Mouse (Mus musculus) forebrain, embryonic 16.5 days (tissue): ENCODE measurements around the gene C530008M17Rik. TPM values are rescaled to one million over a fixed set of nuclear protein-coding genes. Genes with fewer than 3 reads are reported as not detected.

Experiments
- ATAC-seq: fragments of 200-750 bp; cut with Nextera tagmentation; 2 replicates; pipeline ENCODE4 v1.8.0; 2017; ENCODE audit warnings: mild to moderate bottlenecking, moderate library complexity
- H3K27ac ChIP-seq: fragments of 300-500 bp; sonication (generic); 2 replicates; pipeline ENCODE4 v1.5.1; 2014; ENCODE audit warnings: low read length, control low read depth
- H3K27me3 ChIP-seq: fragments of 300-500 bp; sonication (generic); replicated peaks from 2 replicates; pipeline ENCODE4 v1.6.1; 2014; ENCODE audit warnings: low read length; ENCODE audit not compliant: control insufficient read depth, insufficient read depth
- H3K36me3 ChIP-seq: fragments of 300-500 bp; sonication (generic); 2 replicates; pipeline ENCODE4 v1.6.1; 2014; ENCODE audit not compliant: control insufficient read depth, insufficient read depth
- H3K4me1 ChIP-seq: fragments of 300-500 bp; sonication (generic); replicated peaks from 2 replicates; pipeline ENCODE4 v1.6.1; 2014; ENCODE audit warnings: low read length; ENCODE audit not compliant: control insufficient read depth, insufficient read depth
- H3K4me2 ChIP-seq: fragments of 300-500 bp; sonication (generic); 2 replicates; pipeline ENCODE4 v1.6.1; 2014; ENCODE audit warnings: mild to moderate bottlenecking, low read length, control low read depth
- H3K4me3 ChIP-seq: fragments of 300-500 bp; sonication (generic); replicated peaks from 2 replicates; pipeline ENCODE4 v1.5.1; 2014; ENCODE audit warnings: mild to moderate bottlenecking, low read length, control low read depth
- H3K9ac ChIP-seq: fragments of 300-500 bp; sonication (generic); replicated peaks from 2 replicates; pipeline ENCODE4 v1.6.1; 2014; ENCODE audit warnings: low read depth, low read length, control low read depth
- H3K9me3 ChIP-seq: fragments of 300-500 bp; sonication (generic); 2 replicates; pipeline ENCODE4 v1.6.1; 2016; ENCODE audit warnings: low read length; ENCODE audit not compliant: control insufficient read depth
- WGBS: fragments of 180-500 bp; shearing (Covaris S2); extraction: QIAGEN DNeasy Blood & Tissue Kit; methylation state at CpG from one replicate; pipeline ENCODE4 v1.1.7; 2014; 5-methylcytosine and 5-hydroxymethylcytosine counted together
- polyA plus RNA-seq: library from polyadenylated mRNA; unstranded; fragments of >200 nt; fragmentation: Nextera tagmentation; extraction: Ambion mirVana; gene quantifications from 2 replicates; pipeline ENCODE4 v1.2.1, GENCODE M21; 2015

C530008M17Rik gene
- polyA plus RNA-seq, 1 experiment from 2014 or later = 77.0 TPM

- 62% methylated on average over 5 of the region's 5 CpGs for WGBS
- Histone ChIP-seq H3K4me3 (no peak overlapping the region), H3K9ac (no peak overlapping the region), H3K9me3 (no peaks in the 10 kb centered on the region), H3K27me3 (no peaks in the 10 kb centered on the region), H3K4me1 (peaks cover 4% of the 10 kb centered on the region), H3K36me3 (no peaks in the 10 kb centered on the region), H3K27ac (no peak overlapping the region), H3K4me2 (no peak overlapping the region)
- ATAC-seq = no peak
These were observed 96.0 kb downstream of the C530008M17Rik start for GRCm38 (mm10) chr5:76752351-76752750.

GRCm38 (mm10) chr5:76760349-76760748 is 104.0 kb downstream of the C530008M17Rik start:
- H3K4me3 ChIP-seq = no peak overlapping the region
- no peaks in the 10 kb centered on the region for H3K36me3 ChIP-seq
- H3K4me1 ChIP-seq = peaks cover 25% of the 10 kb centered on the region
- WGBS = 73% methylated on average over 3 of the region's 3 CpGs
- ATAC-seq = no peak
- H3K9me3 ChIP-seq = no peaks in the 10 kb centered on the region
- no peak overlapping the region for H3K27ac ChIP-seq
- no peaks in the 10 kb centered on the region for H3K27me3 ChIP-seq
- no peak overlapping the region for H3K9ac ChIP-seq
- no peak overlapping the region for H3K4me2 ChIP-seq

GRCm38 (mm10) chr5:76762030-76762698 is 105.9 kb downstream of the C530008M17Rik start:
- Histone ChIP-seq H3K9me3 (no peaks in the 10 kb centered on the region), H3K27me3 (no peaks in the 10 kb centered on the region), H3K4me1 (peaks cover 25% of the 10 kb centered on the region), H3K27ac (peak overlapping the region; percentile 2; the same call in 1 of the 2 replicates), H3K9ac (no peak overlapping the region), H3K4me3 (no peak overlapping the region), H3K36me3 (peaks cover 3% of the 10 kb centered on the region), H3K4me2 (no peak overlapping the region)
- ATAC-seq = no peak
- WGBS = 38% methylated on average over 14 of the region's 14 CpGs

GRCm38 (mm10) chr5:76763148-76763701 is 106.9 kb downstream of the C530008M17Rik start:
- no peaks in the 10 kb centered on the region for H3K27me3 ChIP-seq
- WGBS = 16% methylated on average over 10 of the region's 10 CpGs
- H3K36me3 ChIP-seq = peaks cover 7% of the 10 kb centered on the region
- no peaks in the 10 kb centered on the region for H3K9me3 ChIP-seq
- no peak overlapping the region for H3K9ac ChIP-seq
- H3K4me2 ChIP-seq = peak overlapping the region; percentile 0; the same call in 1 of the 2 replicates
- peaks cover 25% of the 10 kb centered on the region for H3K4me1 ChIP-seq
- peak overlapping the region; percentile 2 for H3K27ac ChIP-seq
- no peak overlapping the region for H3K4me3 ChIP-seq
- peak; percentile 87 for ATAC-seq

- Histone ChIP-seq H3K9me3 (no peaks in the 10 kb centered on the region), H3K4me2 (peak overlapping the region; percentile 0; the same call in 1 of the 2 replicates), H3K27ac (peak overlapping the region; percentile 2), H3K4me3 (no peak overlapping the region), H3K4me1 (peaks cover 25% of the 10 kb centered on the region), H3K27me3 (no peaks in the 10 kb centered on the region), H3K9ac (no peak overlapping the region), H3K36me3 (peaks cover 7% of the 10 kb centered on the region)
- peak; percentile 29 for ATAC-seq
- WGBS = 20% methylated on average over 6 of the region's 6 CpGs
These were observed 107.4 kb downstream of the C530008M17Rik start for GRCm38 (mm10) chr5:76763731-76764130.

- peaks cover 9% of the 10 kb centered on the region for H3K36me3 ChIP-seq
- H3K9me3 ChIP-seq = no peaks in the 10 kb centered on the region
- H3K9ac ChIP-seq = no peak overlapping the region
- H3K4me1 ChIP-seq = peaks cover 6% of the 10 kb centered on the region
- no peak overlapping the region for H3K4me3 ChIP-seq
- no peak overlapping the region for H3K4me2 ChIP-seq
- no peaks in the 10 kb centered on the region for H3K27me3 ChIP-seq
- WGBS = 77% methylated on average over 3 of the region's 3 CpGs
- H3K27ac ChIP-seq = no peak overlapping the region
- ATAC-seq = no peak
These were observed 112.7 kb downstream of the C530008M17Rik start for GRCm38 (mm10) chr5:76769014-76769413.

GRCm38 (mm10) chr5:76769572-76769971 is 113.3 kb downstream of the C530008M17Rik start:
- H3K4me2 ChIP-seq = no peak overlapping the region
- no peaks in the 10 kb centered on the region for H3K27me3 ChIP-seq
- H3K9me3 ChIP-seq = no peaks in the 10 kb centered on the region
- H3K4me1 ChIP-seq = peaks cover 2% of the 10 kb centered on the region; the same call in 1 of the 2 replicates
- no peak overlapping the region for H3K4me3 ChIP-seq
- no peak overlapping the region for H3K27ac ChIP-seq
- H3K9ac ChIP-seq = no peak overlapping the region
- WGBS = 85% methylated on average over 15 of the region's 15 CpGs
- peaks cover 9% of the 10 kb centered on the region for H3K36me3 ChIP-seq
- ATAC-seq = no peak

GRCm38 (mm10) chr5:76771371-76771770 is 115.1 kb downstream of the C530008M17Rik start:
- H3K4me3 ChIP-seq = no peak overlapping the region
- H3K9ac ChIP-seq = no peak overlapping the region
- H3K27ac ChIP-seq = no peak overlapping the region
- H3K9me3 ChIP-seq = no peaks in the 10 kb centered on the region
- 94% methylated on average over 5 of the region's 5 CpGs for WGBS
- H3K27me3 ChIP-seq = no peaks in the 10 kb centered on the region
- no peak for ATAC-seq
- no peak overlapping the region for H3K4me2 ChIP-seq
- peaks cover 6% of the 10 kb centered on the region for H3K36me3 ChIP-seq
- no peaks in the 10 kb centered on the region for H3K4me1 ChIP-seq

- ATAC-seq = no peak
- no peak overlapping the region for H3K9ac ChIP-seq
These were observed 116.5 kb downstream of the C530008M17Rik start for GRCm38 (mm10) chr5:76772831-76773230.

More at GRCm38 (mm10) chr5:76772831-76773230, 116.5 kb downstream of the C530008M17Rik start:
- 59% methylated on average over 4 of the region's 4 CpGs for WGBS
- H3K4me1 ChIP-seq = no peaks in the 10 kb centered on the region
- H3K27me3 ChIP-seq = no peaks in the 10 kb centered on the region
- peaks cover 2% of the 10 kb centered on the region; the same call in 1 of the 2 replicates for H3K36me3 ChIP-seq
- no peak overlapping the region for H3K4me2 ChIP-seq
- no peaks in the 10 kb centered on the region for H3K9me3 ChIP-seq
- no peak overlapping the region for H3K4me3 ChIP-seq
- H3K27ac ChIP-seq = no peak overlapping the region
